Mouse (Mus musculus) T-helper 2 cell (primary cell): ENCODE results near the gene Ddhd1.

Experiments
- in situ Hi-C: fragments of 300-600 bp; cut with MboI, MseI; formaldehyde crosslinking; loops from one replicate; pipeline ENCODE4 v1.15.1; 2025; ENCODE audit warnings: high pct_unique_total_duplicates

Gene Ddhd1

DNA sequence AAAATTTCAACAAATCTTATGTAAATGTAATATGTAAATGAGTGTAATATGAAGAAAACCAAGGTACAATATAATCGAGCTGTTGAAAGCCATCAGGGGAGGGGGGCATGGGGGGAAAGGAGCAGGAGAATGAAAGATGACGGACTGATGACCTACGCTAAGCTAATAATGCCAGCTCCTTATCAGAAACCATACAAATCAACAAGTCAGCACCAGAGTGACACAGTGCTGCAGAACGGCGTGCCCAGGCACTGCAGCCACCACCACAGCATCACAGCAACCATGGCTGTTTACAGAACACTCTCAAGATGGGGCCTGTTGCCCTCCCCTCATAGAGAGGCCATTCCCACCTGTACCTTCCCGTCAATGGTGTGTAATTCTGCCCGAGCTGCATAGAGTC lies 10.8 kb downstream of the Ddhd1 start:
- in situ Hi-C loops, result no loop called here

DNA sequence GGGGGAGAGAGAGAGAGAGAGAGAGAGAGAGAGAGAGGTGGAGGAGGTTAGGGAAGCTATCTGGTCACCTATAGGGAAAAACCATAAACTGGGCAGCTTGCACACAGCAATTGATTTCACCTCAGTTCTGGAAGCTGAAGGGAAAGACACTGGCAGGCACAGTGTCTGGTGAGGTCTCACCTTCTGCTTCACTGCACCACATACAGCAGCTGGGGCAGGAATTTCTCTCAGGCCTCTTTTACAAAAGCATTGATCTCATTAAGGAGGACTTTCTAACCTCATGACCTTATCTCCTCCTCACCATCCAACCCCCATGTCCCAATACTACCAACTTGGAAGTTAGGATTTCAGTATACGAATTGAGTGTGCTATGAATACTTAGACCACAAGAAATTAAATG lies 13.2 kb downstream of the Ddhd1 start:
- in situ Hi-C loops, result no loop called here

DNA sequence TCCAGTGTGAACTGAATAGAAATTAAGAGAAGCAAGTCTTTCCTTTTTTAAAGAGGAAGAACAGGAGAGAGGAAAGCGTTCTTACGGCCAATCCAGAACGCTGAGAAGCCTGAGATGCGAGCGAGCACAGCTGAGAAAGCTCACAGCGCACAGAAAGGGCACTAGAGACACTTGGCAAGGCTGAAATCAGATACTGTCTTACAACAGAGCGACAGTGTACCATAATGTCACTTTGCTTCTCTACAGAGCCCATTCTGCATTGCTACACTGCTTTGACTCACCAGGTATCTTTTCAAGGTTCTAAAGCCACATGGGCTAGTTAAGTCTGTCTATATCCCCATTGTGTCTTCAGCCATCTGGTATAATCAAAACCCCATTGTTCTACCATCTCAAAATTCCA lies 13.7 kb downstream of the Ddhd1 start:
- in situ Hi-C loops, result no loop called here

DNA sequence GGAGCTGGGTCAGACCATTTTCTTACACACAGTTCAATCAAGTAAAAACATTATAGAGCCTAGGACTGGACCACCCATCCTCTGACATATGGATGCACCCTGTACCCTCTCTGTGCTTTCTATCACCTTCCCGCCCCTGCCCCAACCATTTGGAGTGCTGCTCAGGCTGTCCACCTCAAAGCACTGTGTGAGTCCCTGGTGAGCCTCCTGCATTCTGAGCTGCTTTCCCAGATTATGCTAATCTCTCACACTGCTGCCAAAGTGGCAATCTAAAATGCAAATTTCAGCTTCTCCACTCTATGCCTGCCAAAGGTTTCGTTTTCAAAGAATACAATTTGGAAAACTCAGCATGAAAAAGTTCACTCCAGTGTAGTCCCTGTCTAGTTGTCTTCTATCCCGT lies 14.5 kb downstream of the Ddhd1 start:
- in situ Hi-C loops, result no loop called here

DNA sequence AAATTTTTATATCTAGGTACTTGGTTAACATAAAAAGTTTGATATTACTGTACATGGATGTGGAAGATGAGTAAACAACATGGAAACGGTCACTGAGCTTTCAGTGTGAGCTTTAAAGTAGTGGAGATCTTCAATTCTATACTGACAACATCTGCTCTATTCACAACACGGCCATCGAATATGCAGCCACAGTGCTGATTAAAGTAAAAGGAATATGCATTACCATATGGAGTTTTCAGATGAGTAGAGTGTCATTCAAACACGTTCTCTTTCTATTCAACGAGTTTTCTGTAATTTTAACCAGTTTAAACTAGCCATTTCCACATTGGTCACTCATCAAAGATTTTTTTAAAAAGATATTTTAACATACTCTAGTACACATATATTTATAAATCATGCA lies 15.1 kb downstream of the Ddhd1 start:
- in situ Hi-C loops, result no loop called here

DNA sequence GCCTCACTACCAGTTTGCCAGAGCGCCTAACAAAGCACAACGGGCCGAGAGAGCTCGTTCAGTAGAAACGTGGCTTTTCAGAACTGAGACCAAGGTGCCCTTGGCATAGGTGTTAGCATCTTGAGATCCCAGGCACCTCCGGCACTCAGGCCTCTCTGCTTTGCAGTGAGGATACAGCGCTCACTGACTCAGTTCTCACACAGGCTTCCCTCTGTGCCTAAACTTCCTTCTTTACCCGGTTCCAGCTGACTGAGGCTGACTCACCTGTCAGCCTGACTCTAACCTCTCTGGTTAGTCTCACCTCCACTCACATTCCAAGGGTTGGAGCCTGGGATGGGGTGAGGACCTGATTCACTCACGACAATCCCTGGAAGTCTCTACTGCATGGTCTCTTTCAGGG lies 15.7 kb downstream of the Ddhd1 start:
- in situ Hi-C loops, result no loop called here

DNA sequence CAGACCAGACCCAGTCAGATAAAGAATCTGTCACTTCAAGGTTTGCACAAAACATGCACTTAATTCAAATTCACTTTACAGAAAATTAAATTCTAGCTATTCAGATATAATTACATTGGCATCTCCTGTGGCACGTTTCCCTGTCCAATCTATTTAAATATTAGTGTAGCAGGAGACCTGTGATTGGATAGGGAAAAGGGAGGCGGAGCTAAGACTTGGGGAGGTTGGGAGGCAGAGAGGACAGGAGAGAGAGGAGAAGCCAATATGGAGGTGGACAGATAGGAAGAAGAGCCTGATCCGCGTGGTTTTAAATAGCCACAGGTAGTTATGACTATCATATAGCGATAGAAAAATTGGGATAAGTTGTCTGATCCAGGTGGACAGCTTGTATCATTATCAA lies 19.2 kb downstream of the Ddhd1 start:
- in situ Hi-C loops, result no loop called here

DNA sequence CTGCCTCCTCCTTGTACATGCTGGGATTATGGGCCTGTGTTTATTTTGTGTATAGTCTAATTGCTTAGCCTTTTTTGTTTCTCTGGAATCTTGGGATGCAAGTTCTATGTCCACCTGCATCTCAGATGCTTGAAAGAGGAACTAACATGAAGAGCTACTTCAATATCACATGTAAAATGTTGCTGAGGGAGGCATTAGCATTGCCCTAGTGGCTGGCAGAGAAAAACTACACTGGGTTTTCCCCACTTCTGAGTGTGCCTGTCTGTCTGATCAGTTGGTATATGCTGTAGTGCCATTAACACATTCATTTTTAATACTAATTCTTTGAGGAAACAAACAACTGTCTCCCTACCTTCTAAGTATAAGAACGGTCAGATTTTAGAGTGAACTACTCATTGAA lies 22.4 kb downstream of the Ddhd1 start:
- in situ Hi-C loops, result no loop called here

DNA sequence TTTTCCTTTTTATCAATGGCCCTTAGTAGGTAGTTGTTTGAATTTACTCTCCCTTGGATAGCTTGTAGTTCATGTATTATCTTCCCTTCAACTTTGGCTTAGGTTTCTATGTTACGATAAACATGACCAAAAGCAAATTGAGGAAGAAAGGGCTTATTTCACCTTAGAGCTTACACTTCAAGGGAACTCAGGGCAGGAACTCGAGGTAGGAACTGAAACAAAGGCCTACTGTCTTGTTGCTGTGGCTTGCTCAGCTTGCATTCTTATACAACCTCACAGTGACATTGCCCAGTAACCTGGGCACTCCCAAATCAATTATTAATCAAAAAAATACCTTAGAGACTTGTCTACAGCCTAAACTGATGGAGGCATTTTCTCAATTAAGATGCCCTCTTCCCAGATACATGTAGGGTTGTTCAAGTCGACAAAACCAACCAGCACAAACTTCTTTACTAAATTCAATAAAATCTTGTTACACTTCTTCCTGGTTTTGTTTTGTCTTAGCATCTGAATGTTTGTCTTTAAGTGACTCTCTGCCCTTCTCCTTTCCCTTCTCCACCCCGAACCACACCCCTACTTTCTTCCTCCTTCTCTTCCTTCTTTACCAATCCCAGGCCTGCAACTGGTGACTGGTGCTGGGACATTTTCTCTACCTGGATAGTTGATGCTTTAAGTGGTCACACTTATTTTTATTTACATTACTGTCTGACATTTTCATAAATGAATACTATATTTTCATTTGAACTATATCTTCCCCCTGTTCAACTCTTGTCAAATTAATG lies 25.0 kb downstream of the Ddhd1 start:
- in situ Hi-C loops, result no loop called here

DNA sequence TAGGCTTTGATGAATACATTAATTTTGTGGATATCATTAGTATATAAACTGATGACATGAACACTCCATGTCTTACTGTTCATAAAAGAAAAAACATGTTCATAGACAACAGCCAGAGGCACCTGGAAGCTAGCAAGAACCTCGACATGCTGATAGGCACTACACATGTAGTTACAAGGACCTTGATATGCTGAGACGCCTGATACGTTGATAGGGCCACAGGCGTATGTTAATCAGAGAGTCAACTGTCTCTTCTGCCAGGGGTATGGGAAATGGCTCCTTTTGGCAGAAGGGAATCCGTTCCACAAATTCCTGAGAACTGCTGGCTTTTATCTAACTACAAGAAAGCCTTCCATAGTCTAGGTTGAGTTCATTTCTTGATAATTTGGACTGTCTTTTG lies 27.4 kb downstream of the Ddhd1 start:
- in situ Hi-C loops, result no loop called here

DNA sequence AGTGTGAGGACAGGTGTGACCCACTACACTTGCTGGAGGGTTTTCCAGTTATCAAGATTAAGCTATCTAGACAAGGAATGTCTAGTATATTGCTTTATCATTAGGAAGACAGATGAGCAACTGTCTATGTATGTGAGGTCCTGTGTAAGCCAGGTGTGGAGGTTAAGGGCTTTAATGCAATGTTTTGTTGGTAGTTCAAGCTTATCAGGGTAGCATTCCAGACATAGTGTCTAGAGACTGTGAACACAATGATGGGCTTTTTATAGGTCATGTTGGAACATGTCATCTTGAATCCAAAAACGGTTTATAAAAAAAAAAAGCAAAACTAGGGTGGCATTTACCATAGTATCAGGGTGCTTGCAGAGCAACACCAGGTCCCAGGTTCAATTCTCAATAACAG lies 28.0 kb downstream of the Ddhd1 start:
- in situ Hi-C loops, result no loop called here

- in situ Hi-C loops, result no loop called here
Observed at GRCm38 (mm10) chr14:45618351-45618750, 39.6 kb downstream of the Ddhd1 start.

DNA sequence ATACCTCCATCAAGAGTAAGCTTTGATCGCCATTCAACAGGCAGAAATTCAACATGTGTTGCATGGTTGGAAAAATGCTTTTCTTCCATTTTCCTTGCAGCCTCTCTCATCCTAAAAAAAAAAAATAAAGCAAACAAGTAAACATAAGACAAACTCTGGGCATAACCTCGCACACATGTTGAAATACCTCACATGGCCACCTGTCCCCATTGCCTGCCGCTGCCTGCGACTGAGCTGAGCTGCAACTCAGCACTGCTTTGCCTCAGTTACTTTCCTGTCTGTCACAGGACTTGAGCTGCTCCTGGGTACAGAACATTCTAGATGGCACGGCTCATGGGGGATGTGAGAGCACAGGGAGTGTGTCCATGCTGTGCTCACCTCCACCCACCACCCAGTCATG lies 41.4 kb downstream of the Ddhd1 start:
- in situ Hi-C loops, result no loop called here

GRCm38 (mm10) chr14:45615776-45616175 lies 42.2 kb downstream of the Ddhd1 start:
- in situ Hi-C loops, result no loop called here

DNA sequence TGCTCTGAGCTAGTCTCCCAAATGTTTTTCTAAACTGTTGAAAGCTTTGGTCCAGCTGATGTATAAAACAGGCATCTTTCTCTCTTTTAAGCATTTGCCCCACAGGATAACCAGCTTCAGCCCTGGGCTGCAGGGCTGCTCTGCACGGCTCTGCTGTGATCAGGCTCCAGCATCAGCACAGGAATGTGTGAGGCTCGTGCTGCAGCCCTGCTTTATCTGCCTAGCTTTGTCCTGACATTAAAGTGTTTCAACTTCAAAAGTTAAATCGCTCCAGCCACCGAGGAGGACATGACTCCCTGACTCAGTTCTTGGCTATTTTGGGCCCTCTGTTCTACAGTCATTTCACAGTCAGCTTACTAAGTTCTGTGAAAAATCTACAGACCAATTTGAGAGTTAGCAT lies 43.1 kb downstream of the Ddhd1 start:
- in situ Hi-C loops, result no loop called here

DNA sequence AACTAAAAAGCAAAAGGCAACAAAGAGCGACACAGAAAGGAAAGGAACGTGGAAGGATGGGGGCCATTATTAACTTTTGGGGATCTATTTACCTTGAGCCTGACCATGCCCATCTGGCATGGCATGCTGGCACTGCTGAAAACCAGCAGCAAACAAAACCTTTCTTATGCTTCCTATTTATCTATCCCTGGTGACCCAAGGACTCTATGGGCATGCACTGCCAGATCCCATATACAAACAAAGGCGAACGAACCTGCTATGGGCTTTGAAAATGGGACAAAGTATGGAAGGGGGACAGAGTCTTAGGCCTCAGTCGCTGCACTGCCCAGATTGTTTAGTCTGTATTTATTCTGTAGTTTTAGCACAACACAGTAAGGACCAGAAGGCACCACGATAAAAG lies 43.5 kb downstream of the Ddhd1 start:
- in situ Hi-C loops, result no loop called here

GRCm38 (mm10) chr14:45611654-45612053 lies 46.3 kb downstream of the Ddhd1 start:
- in situ Hi-C loops, result no loop called here

GRCm38 (mm10) chr14:45602002-45602401 lies 55.9 kb downstream of the Ddhd1 start:
- in situ Hi-C loops, result no loop called here

- in situ Hi-C loops, result no loop called here
Observed at GRCm38 (mm10) chr14:45600587-45600986, 57.4 kb downstream of the Ddhd1 start.

GRCm38 (mm10) chr14:45597855-45598254 lies 60.1 kb downstream of the Ddhd1 start:
- in situ Hi-C loops, result no loop called here

DNA sequence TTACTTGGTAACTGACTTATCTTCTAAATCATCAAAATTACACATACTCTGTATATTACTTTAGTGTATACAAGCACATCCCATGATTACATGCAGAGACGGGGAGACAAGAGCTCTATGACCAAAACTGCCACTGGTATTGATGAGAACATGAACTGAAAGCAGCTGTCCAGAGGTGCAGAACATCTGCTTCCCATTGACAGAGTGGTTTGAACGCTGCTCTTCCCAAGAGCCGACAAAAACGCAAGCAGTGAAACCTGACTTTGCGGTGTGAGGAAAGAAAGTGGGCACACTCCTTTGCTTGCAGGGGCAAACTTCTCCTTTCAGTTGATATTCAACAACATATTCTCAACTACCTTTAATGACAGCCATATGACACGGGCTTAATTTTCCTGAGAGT lies 64.7 kb downstream of the Ddhd1 start:
- in situ Hi-C loops, result no loop called here

GRCm38 (mm10) chr14:45588403-45588802 lies 69.5 kb downstream of the Ddhd1 start:
- in situ Hi-C loops, result no loop called here

DNA sequence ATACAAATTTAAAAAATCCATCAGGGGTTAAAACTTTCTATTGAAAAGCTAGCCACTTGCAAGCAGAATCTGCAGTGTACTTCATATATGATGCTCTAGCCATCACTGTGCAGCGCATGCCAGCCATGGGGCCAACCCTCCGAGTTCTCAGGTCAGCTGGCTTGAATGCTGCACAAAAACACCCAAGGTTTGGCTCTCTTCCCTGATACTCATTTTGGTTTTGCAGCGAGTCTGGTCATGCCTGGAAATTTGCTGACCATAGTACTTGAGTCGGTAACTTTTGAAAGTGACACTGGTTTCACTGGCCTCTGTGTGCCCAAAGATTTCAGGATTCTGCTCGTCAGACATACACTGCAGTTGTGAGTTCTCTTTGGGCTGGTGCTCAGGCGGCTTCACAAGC lies 70.4 kb downstream of the Ddhd1 start:
- in situ Hi-C loops, result no loop called here

DNA sequence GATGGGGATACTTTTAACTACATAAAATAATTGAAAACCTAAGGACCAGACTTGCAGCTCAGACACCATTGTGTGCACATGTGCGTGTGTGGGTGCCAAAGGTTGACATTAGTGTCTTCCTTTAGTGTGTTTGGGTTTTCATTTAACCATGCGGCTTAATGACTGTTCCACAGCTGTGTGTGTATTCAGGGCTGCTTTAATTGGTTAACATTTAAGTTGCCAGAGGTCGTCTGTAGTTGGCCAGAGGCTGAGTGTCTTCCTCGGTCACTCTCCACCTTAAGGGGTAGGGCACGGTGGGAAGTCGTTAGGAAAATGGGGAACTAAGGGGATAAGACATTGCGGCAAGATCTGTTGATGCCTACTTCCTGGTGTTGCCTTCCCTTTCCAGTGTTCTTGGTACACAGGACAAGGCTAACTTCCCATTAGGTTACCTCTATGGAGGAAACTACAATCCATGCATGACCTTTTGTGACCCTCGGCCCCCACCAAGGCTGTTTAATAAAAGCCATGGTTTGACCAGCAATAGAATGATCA lies 74.4 kb downstream of the Ddhd1 start:
- in situ Hi-C loops, result no loop called here
